Mouse (Mus musculus) frontal cortex, adult (tissue): ENCODE measurements around the gene Smyd3.
"Not testable (repeated sequence)": the region's sequence is repeated elsewhere in the genome, so short reads cannot be mapped to it uniquely, and the experiment has no call there.

ENCODE experiments used
- ATAC-seq: cut with Nextera tagmentation; 2 replicates; pipeline ENCODE4 v1.9.2; 2017; ENCODE audit warnings: mild to moderate bottlenecking, moderate library complexity, mixed read lengths; ENCODE audit not compliant: low TSS enrichment

Gene Smyd3

GRCm38 (mm10) chr1:179169749-179170148, 348.1 kb downstream of the Smyd3 start:
- ATAC-seq: no peak

- ATAC-seq: no peak
Measured at GRCm38 (mm10) chr1:179169161-179169560, 348.7 kb downstream of the Smyd3 start.

GRCm38 (mm10) chr1:179164219-179164618, 353.6 kb downstream of the Smyd3 start:
- not testable (repeated sequence) for ATAC-seq

GRCm38 (mm10) chr1:179162752-179163151, 355.1 kb downstream of the Smyd3 start:
- not testable (repeated sequence) for ATAC-seq

GRCm38 (mm10) chr1:179161947-179162346, 355.9 kb downstream of the Smyd3 start:
- ATAC-seq: no peak

- ATAC-seq: no peak
Measured at GRCm38 (mm10) chr1:179160697-179161096, 357.1 kb downstream of the Smyd3 start.

GRCm38 (mm10) chr1:179152376-179152775, 365.5 kb downstream of the Smyd3 start:
- peak; percentile 34; the same call in 1 of the 2 replicates for ATAC-seq

GRCm38 (mm10) chr1:179151275-179151674, 366.6 kb downstream of the Smyd3 start:
- no peak for ATAC-seq

- no peak for ATAC-seq
Measured at GRCm38 (mm10) chr1:179149468-179150140, 368.2 kb downstream of the Smyd3 start.

- ATAC-seq: no peak
Measured at GRCm38 (mm10) chr1:179146730-179147167, 371.1 kb downstream of the Smyd3 start.

- ATAC-seq: no peak
Measured at GRCm38 (mm10) chr1:179143154-179143832, 374.5 kb downstream of the Smyd3 start.

- ATAC-seq: peak; percentile 72; the same call in 1 of the 2 replicates
Measured at GRCm38 (mm10) chr1:179142177-179142576, 375.7 kb downstream of the Smyd3 start.

- ATAC-seq: 0 out of 2 replicates have a peak, but pooled peaks have one; percentile 11
Measured at GRCm38 (mm10) chr1:179141071-179141650, 376.7 kb downstream of the Smyd3 start.

- ATAC-seq: no peak
Measured at GRCm38 (mm10) chr1:179137145-179137477, 380.7 kb downstream of the Smyd3 start.

GRCm38 (mm10) chr1:179136461-179137144, 381.2 kb downstream of the Smyd3 start:
- no peak for ATAC-seq

GRCm38 (mm10) chr1:179129995-179130394, 387.8 kb downstream of the Smyd3 start:
- no peak for ATAC-seq

- ATAC-seq: no peak
Measured at GRCm38 (mm10) chr1:179126287-179126686, 391.6 kb downstream of the Smyd3 start.

GRCm38 (mm10) chr1:179122476-179123229, 395.2 kb downstream of the Smyd3 start:
- ATAC-seq: no peak

- no peak for ATAC-seq
Measured at GRCm38 (mm10) chr1:179120217-179120966, 397.4 kb downstream of the Smyd3 start.

GRCm38 (mm10) chr1:179118673-179119072, 399.2 kb downstream of the Smyd3 start:
- ATAC-seq: no peak
